Mouse (Mus musculus) testis, adult 2 months (tissue): ENCODE measurements around the gene Fam20a.
"Not testable (repeated sequence)": the region's sequence is repeated elsewhere in the genome, so short reads cannot be mapped to it uniquely, and the experiment has no call there.

Experiments
- CTCF ChIP-seq: fragments of 200-500 bp; IDR thresholded peaks from 2 replicates; pipeline ENCODE4 v1.5.1; 2012; ENCODE audit warnings: low read depth, mild to moderate bottlenecking, inconsistent platforms, low read length, moderate library complexity; ENCODE audit not compliant: control insufficient read depth, insufficient read depth, insufficient replicate concordance
- POLR2A ChIP-seq: fragments of 200-500 bp; IDR thresholded peaks from 2 replicates; pipeline ENCODE4 v1.6.1; 2012; ENCODE audit warnings: low read depth, mild to moderate bottlenecking, inconsistent platforms, low read length, moderate library complexity; ENCODE audit not compliant: control insufficient read depth

- not testable (repeated sequence) for TF ChIP-seq CTCF, POLR2A
These were observed 61.6 kb downstream of the Fam20a start for GRCm38 (mm10) chr11:109660526-109660925.
